Mouse (Mus musculus): ENCODE measurements around the gene Oxct2b.

GRCm38 (mm10) chr4:123078231-123078630 lies 37.8 kb upstream of the Oxct2b start:
- TF ChIP-seq CTCF (IDR thresholded peaks at IDR 0.05; ENCODE audit: low read depth, low read length) = no peak
- no peak for TF ChIP-seq GATA1 (IDR thresholded peaks at IDR 0.05; ENCODE audit: borderline replicate concordance, low read length)
